Mouse (Mus musculus) forebrain, embryonic 11.5 days (tissue): ENCODE results near the gene Gm17087. TPM values are rescaled to one million over a fixed set of nuclear protein-coding genes. Genes with fewer than 3 reads are reported as not detected.

Experiments used
- ATAC-seq: fragments of 200-750 bp; cut with Nextera tagmentation; replicated peaks from 2 replicates; pipeline ENCODE4 v1.8.0; 2017; ENCODE audit warnings: moderate TSS enrichment; ENCODE audit not compliant: low FRiP score
- DNase-seq: peaks from one replicate; pipeline ENCODE4 v3.0.0-alpha.2; 2017; ENCODE audit warnings: low spot score
- H3K27ac ChIP-seq: fragments of 300-500 bp; sonication (generic); 2 replicates; pipeline ENCODE4 v1.5.1; 2014; ENCODE audit warnings: low read depth, low read length
- H3K27me3 ChIP-seq: fragments of 300-500 bp; sonication (generic); 2 replicates; pipeline ENCODE4 v1.6.1; 2014; ENCODE audit warnings: mild to moderate bottlenecking, low read length, mixed read lengths; ENCODE audit not compliant: control insufficient read depth, insufficient read depth
- H3K36me3 ChIP-seq: fragments of 300-500 bp; sonication (generic); 2 replicates; pipeline ENCODE4 v1.6.1; 2014; ENCODE audit warnings: mild to moderate bottlenecking, low read length, moderate library complexity, mixed read lengths; ENCODE audit not compliant: control insufficient read depth, insufficient read depth
- H3K4me1 ChIP-seq: fragments of 300-500 bp; sonication (generic); replicated peaks from 2 replicates; pipeline ENCODE4 v1.6.1; 2014; ENCODE audit warnings: low read length, mixed read lengths; ENCODE audit not compliant: control insufficient read depth, insufficient read depth
- H3K4me2 ChIP-seq: fragments of 300-500 bp; sonication (generic); 2 replicates; pipeline ENCODE4 v1.6.1; 2014; ENCODE audit warnings: low read depth, mild to moderate bottlenecking, low read length, moderate library complexity, mixed read lengths; ENCODE audit not compliant: severe bottlenecking
- H3K4me3 ChIP-seq: fragments of 300-500 bp; sonication (generic); 2 replicates; pipeline ENCODE4 v1.5.1; 2014; ENCODE audit warnings: low read depth, low read length
- H3K9ac ChIP-seq: fragments of 300-500 bp; sonication (generic); 2 replicates; pipeline ENCODE4 v1.6.1; 2014; ENCODE audit warnings: low read length
- H3K9me3 ChIP-seq: fragments of 300-500 bp; sonication (generic); 2 replicates; pipeline ENCODE4 v1.6.1; 2016; ENCODE audit warnings: low read length, mixed read lengths; ENCODE audit not compliant: control insufficient read depth
- WGBS: fragments of 180-500 bp; shearing (Covaris S2); extraction: QIAGEN DNeasy Blood & Tissue Kit; methylation state at CpG from one replicate; pipeline ENCODE4 v1.1.7; 2014; 5-methylcytosine and 5-hydroxymethylcytosine counted together
- polyA plus RNA-seq: library from polyadenylated mRNA; unstranded; fragments of >200 nt; fragmentation: Nextera tagmentation; extraction: Ambion mirVana; gene quantifications from 2 replicates; pipeline ENCODE4 v1.2.1, GENCODE M21; 2014

Gm17087 gene
- polyA plus RNA-seq, 1 experiment from 2014 or later = not detected

DNA sequence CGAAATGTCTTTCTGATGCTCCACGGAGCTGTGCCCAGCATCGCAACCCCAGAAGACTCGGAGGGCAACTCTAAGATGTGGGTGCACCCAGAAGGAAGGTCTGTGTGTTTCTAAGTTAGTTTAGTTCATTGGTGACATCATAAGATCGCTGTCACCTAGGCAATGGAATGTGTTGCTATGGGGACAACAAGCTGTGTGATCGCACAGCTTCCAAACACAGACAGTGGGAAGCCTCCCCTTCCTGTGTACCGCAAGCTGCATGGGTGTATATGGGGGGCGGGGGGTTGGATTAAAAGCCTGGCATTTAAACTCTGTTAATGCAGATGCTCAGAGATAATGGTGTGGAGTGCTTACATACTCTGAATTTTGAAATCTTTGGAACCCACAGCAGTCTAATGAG, 14.8 kb upstream of the Gm17087 start:
- 79% methylated on average over 8 of the region's 8 CpGs for WGBS
- H3K4me3 ChIP-seq = no peak overlapping the region
- ATAC-seq (no peak), DNase-seq (no peak)
- no peaks in the 10 kb centered on the region for H3K4me1 ChIP-seq
- H3K27me3 ChIP-seq = no peaks in the 10 kb centered on the region
- H3K9me3 ChIP-seq = no peaks in the 10 kb centered on the region
- no peaks in the 10 kb centered on the region for H3K36me3 ChIP-seq
- no peak overlapping the region for H3K9ac ChIP-seq
- no peak overlapping the region for H3K4me2 ChIP-seq
- no peak overlapping the region for H3K27ac ChIP-seq

DNA sequence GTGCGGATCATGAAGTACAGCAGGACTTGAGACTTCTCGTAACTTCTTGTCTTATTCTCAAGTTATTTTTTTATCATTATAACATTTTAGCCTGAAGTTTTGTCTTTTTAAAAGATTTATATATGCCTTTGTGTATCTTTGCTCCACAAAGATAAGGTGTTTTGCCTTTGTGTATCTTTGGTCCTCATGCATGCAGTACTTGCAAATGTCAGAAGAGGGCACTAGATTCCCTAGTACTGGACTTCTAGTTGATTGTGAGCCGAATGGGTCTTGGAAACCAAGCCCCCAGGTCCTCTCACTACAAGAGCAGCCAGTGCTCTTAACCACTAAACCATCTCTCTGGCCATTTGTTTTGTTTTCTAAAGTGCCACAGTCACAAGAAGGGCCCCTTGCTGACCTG, 13.6 kb upstream of the Gm17087 start:
- H3K9ac ChIP-seq = no peak overlapping the region
- ATAC-seq = no peak

DNA sequence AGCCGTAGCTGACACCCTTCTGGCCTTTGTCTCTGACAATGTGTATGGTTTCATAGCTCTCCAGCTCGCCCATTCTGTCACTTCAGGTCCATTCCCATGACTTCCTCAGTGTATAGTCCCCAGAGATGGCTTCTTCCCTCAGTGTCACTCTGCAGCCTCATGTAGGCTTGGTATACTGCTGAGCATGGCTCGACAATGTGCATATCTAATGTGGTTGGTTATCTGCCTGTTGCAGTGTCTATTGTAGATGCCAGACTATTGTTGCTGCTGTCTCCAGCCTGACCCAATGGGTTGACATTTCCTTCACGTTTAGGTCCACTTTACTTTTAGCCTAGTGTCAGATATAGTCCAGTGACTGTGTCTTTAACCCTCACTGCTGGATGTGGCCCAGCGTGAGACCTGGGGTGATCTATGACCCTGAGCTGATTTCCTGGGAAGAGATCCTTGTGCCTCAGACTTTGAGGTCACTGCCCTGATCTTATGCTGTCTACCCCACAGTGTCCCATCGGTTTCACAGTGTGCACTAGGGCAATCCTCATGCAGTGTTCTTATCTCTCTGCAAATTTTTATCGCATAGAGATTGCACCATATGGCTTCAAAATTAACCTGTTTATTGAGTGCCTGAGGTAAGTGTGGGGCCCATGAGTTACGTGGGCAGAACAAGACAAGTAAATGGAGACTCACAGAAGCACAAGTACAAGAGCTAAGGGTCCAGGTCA, 7.0 kb upstream of the Gm17087 start:
- no peak for DNase-seq
- WGBS = 81% methylated on average over 8 of the region's 8 CpGs
- no peak overlapping the region for H3K4me2 ChIP-seq

More for the DNA sequence above, 13.6 kb upstream of the Gm17087 start:
- DNase-seq = no peak
- H3K4me3 ChIP-seq = no peak overlapping the region
- no peaks in the 10 kb centered on the region for H3K36me3 ChIP-seq
- H3K9me3 ChIP-seq = no peaks in the 10 kb centered on the region
- no peak overlapping the region for H3K27ac ChIP-seq
- H3K4me1 ChIP-seq = no peaks in the 10 kb centered on the region
- 68% methylated on average over 3 of the region's 3 CpGs for WGBS
- no peak overlapping the region for H3K4me2 ChIP-seq
- no peaks in the 10 kb centered on the region for H3K27me3 ChIP-seq

DNA sequence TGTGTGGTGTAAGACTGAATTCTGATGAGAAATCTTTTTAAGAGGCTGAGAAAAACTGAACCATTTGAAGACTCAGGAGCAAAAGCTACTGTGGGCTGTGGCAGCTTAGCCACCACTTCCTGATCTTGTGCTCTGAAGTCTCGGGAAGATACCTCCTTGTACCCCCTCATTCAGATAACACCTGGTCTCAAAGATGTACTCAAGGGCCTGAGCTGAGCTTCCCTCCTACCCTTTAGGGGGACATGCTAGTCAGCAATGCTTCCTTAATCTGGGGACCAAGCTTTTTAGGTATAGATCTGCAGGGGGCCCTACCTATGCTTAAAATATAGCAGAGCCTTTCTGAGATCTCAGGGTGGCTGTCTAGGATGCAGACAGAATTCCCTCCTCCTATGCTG, 3.9 kb downstream of the Gm17087 start:
- ATAC-seq = no peak
- H3K4me3 ChIP-seq = no peak overlapping the region
- no peak overlapping the region for H3K4me2 ChIP-seq
- 79% methylated on average over 1 of the region's 1 CpGs for WGBS
- no peaks in the 10 kb centered on the region for H3K36me3 ChIP-seq
- no peak for DNase-seq
- no peaks in the 10 kb centered on the region for H3K27me3 ChIP-seq
- no peaks in the 10 kb centered on the region for H3K4me1 ChIP-seq
- H3K9ac ChIP-seq = no peak overlapping the region
- no peaks in the 10 kb centered on the region for H3K9me3 ChIP-seq
- H3K27ac ChIP-seq = no peak overlapping the region

More for the DNA sequence above, 7.0 kb upstream of the Gm17087 start:
- no peak overlapping the region for H3K4me3 ChIP-seq
- H3K27ac ChIP-seq = no peak overlapping the region
- no peaks in the 10 kb centered on the region for H3K4me1 ChIP-seq
- no peaks in the 10 kb centered on the region for H3K9me3 ChIP-seq
- H3K36me3 ChIP-seq = no peaks in the 10 kb centered on the region
- H3K27me3 ChIP-seq = no peaks in the 10 kb centered on the region
- H3K9ac ChIP-seq = no peak overlapping the region
- ATAC-seq = no peak

GRCm38 (mm10) chr17:8562101-8562885, 4.5 kb downstream of the Gm17087 start:
- no peak for ATAC-seq
- H3K4me3 ChIP-seq = no peak overlapping the region
- 75% methylated on average over 14 of the region's 14 CpGs for WGBS

GRCm38 (mm10) chr17:8557926-8558325, 8.8 kb downstream of the Gm17087 start:
- no peaks in the 10 kb centered on the region for H3K4me1 ChIP-seq
- no peaks in the 10 kb centered on the region for H3K27me3 ChIP-seq
- ATAC-seq = no peak
- 91% methylated on average over 8 of the region's 8 CpGs for WGBS
- H3K9me3 ChIP-seq = no peaks in the 10 kb centered on the region
- H3K27ac ChIP-seq = no peak overlapping the region
- no peak overlapping the region for H3K4me3 ChIP-seq
- no peaks in the 10 kb centered on the region for H3K36me3 ChIP-seq
- no peak overlapping the region for H3K4me2 ChIP-seq
- no peak overlapping the region for H3K9ac ChIP-seq
- DNase-seq = no peak

More at GRCm38 (mm10) chr17:8562101-8562885, 4.5 kb downstream of the Gm17087 start:
- Histone ChIP-seq H3K36me3 (no peaks in the 10 kb centered on the region), H3K9me3 (no peaks in the 10 kb centered on the region), H3K4me2 (no peak overlapping the region), H3K27ac (no peak overlapping the region), H3K9ac (no peak overlapping the region), H3K27me3 (no peaks in the 10 kb centered on the region), H3K4me1 (no peaks in the 10 kb centered on the region)
- DNase-seq = no peak

GRCm38 (mm10) chr17:8556223-8556622, 10.5 kb downstream of the Gm17087 start:
- H3K9ac ChIP-seq = no peak overlapping the region
- H3K4me1 ChIP-seq = no peaks in the 10 kb centered on the region
- WGBS = 90% methylated on average over 6 of the region's 6 CpGs
- H3K9me3 ChIP-seq = no peaks in the 10 kb centered on the region
- H3K4me3 ChIP-seq = no peak overlapping the region
- DNase-seq = no peak
- no peaks in the 10 kb centered on the region for H3K36me3 ChIP-seq
- no peak for ATAC-seq
- no peak overlapping the region for H3K27ac ChIP-seq
- H3K4me2 ChIP-seq = no peak overlapping the region
- H3K27me3 ChIP-seq = no peaks in the 10 kb centered on the region

- ATAC-seq = no peak
- DNase-seq = no peak
- Histone ChIP-seq H3K36me3 (no peaks in the 10 kb centered on the region), H3K27ac (no peak overlapping the region), H3K4me2 (no peak overlapping the region), H3K4me3 (no peak overlapping the region), H3K27me3 (no peaks in the 10 kb centered on the region), H3K4me1 (no peaks in the 10 kb centered on the region), H3K9me3 (no peaks in the 10 kb centered on the region), H3K9ac (no peak overlapping the region)
- 84% methylated on average over 9 of the region's 9 CpGs for WGBS
These were observed 11.0 kb downstream of the Gm17087 start for GRCm38 (mm10) chr17:8555785-8556184.
